Mouse (Mus musculus) adrenal gland, postnatal 10 days (tissue): ENCODE data around the gene Gm5901. TPM values are rescaled to one million over a fixed set of nuclear protein-coding genes. Genes with fewer than 3 reads are reported as not detected.

Experiments used
- DNase-seq: peaks from one replicate; pipeline ENCODE4 v3.0.0; 2021; ENCODE audit warnings: mixed read lengths
- total RNA-seq, 2 experiments: library from RNA; stranded (reverse); gene quantifications; 2 replicates each; pipeline ENCODE4 v1.2.3; 2021

Gm5901 gene
- total RNA-seq, 2 experiments from 2014 or later = not detected

DNA sequence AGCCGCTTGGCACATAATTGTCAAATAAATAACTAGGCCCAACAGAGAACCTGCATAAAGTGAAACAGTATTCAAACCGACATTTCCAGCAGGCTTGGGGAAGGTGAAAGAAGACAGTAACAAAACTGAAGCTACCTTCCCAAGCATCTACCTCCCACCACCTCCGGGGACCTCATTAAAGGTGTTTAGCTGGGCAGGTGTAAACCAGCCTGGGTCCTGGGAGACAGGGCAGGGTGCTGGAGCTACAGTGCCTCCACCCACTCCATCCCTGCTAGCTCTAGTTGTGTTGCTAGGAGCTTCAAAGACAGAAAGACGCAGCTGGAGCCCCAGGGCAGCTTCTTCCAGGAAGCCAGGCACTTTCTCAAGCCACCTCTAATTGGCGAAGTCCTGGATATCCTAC, 29.4 kb downstream of the Gm5901 start, which contains the start of gene Cnga4:
Gene Cnga4, plus strand, starts transcription at position 301 of the 400 bp plus-strand sequence.
- no peak for DNase-seq

DNA sequence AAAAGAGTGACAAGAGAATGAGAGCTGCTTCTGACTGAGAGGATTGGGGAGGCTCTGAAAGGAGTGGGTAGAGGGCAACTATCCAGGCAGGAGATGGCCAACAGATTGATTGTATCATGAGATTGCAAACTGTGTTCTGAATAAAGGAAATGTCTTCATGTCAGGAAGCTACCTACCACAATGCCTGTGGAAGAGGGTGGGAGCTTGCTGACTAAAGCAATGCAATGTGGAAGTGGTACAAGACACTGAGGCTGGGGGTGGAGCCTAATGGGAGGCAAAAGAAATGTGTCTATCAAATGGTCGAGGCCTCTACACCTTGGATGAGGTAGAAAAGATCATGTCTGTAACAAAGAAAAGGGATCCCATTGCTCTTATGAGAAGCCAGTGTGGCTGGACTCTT, 31.5 kb downstream of the Gm5901 start:
- no peak for DNase-seq

DNA sequence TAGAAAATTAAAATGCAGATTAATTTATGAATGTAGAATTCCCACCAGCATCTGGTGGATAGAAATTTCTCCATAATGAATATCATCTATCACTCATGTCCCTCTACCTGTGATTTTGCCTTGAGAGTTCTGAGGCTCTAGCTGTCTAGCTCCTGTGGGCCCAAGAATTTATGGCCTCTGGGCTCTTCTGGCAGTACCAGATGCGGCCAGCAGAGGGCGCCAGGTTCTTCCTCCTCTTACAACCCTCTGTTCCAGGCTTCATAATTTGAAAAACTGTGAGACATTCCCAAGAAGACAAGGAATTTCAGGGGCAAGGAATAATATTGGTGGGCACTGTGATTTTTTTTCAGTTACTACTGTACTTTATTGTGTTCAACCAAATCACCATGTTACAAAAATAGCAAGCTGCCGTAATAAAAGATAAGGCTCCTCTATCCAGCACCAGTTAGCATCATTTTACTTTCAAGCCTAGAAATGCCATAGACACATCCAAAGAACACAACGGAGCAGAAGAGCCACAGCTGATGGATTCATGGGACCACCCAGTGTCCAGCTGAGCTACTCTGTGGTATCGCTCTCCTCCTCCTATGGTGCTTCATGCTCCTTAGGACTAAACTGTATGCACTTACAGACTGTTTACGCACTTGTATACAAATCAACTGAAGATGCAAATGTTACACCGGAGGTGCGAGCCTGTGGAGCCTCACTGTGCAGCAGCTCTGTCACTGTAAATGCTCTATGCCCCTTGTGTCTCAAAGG, 37.2 kb downstream of the Gm5901 start:
- peak; percentile 87 for DNase-seq

DNA sequence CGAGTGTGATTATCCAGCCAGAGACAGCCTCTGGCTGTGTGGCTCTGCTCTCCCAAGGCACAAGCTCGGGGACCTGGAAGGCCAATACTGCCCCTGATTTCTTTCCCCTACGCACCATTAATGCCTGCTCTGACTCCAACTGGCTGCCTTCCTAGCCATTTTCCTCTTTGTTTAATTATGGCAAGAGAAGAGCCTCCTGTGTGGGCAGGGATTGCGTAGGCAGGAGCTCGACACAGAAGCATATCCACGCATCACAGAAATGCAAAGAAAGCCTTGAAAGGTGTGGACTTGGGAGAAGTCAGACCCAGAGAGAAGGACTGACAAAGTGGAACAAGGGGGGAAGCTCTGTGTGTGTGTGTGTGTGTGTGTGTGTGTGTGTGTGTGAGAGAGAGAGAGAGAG, 39.5 kb downstream of the Gm5901 start:
- DNase-seq = no peak

DNA sequence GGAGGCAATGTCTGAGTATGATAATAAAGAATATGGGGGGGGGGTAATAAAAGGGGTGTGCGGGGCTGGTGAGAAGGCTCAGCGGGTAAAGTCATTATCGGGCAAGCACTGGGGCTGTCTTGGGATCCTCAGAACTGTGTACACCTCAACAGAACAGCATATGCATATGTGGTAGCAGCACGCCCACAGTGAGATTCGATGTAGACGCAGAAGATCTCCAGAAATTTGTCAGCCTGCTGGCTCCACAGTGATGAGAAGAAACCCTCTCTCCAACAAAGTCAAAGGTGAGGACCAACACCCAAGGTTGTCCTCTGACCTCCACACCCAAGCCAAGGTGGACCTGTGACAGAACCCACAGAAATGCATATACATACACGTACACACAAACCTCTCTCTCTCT, 41.7 kb downstream of the Gm5901 start:
- no peak for DNase-seq

DNA sequence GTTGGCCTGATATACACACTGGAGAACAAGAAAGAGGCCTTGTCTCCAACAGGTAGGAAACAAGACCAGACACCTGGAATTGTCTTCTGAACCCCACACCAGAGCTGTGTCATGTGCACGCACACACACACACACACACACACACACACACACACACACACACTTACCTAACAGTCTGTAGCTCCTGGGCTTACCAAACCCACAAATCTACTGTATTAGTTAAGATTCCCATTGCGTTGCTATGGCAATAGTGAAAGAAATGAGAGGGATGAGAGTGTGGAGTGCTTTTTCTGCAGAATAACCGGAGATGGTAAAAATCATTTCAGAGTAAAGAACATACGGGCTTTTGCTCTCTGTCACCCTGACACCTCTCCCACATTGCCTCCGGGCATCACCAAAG, 43.3 kb downstream of the Gm5901 start:
- DNase-seq = no peak

DNA sequence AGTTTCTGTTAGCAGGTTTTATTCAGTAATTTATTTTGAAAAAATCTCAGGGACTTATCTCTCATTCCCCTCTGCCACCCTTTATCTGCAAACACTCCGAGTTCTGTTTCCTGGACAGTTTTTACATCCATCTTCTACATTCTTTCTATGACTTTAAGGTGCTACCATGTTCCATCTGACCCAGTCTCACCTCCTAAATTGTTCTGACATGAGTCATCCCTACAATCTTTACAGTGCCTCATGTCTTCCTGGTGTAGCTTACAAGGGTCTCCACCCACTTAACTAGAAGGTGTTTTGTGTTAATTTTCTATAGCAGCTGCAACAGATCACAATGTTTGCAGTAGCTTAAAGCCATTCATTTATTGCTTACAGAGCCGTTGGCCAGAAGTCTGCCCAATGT, 46.1 kb downstream of the Gm5901 start:
- DNase-seq = no peak

DNA sequence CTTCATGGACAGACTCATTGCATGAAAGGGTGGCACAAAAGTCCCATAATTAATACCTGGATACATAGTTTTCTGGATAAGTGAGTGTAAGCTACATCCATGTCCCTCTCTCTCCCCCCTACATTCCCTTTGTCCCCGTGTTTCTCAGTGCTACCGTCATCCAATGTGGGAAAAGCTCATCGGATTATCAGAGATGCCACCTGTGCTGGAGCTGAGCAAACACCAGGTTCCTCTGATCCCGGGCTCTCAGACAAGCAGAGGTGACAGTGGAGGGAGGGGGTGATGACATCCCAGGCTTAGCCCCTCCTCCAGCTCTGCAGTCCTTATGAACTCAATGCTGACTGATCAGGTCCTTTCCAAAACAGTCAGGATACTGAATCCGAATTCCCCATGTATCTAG, 49.5 kb downstream of the Gm5901 start:
- no peak for DNase-seq

DNA sequence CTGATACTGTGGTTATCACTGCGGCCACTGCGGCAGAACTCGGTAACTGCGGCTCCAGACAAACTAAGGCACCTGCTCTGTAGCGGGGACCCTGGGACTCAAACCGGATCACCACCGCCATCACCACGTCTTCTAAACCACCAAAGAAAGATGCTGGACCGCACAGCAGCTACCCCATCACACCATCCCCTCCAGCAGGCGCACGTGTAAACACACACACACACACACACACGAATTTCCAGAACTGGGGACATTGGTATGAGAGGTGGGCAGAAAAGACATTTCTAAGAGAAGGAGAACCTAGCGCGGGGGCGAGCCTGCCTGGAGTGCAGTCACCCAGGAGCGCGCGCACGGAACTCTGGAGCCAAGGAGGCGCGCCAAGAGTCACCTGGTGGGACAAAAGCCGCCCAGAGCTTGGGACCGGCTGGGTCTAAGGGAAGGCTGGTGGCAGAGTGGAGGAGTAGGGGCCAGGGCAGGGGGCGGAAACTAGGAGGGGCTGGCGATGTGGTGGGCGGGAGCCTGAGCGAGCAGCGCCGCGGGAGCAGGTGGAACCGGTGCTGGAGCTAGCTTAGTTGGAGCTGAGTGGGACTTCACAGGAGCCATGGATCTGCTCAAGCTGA, 50.7 kb downstream of the Gm5901 start, which contains the start of gene Cckbr:
Gene Cckbr, plus strand, starts transcription at position 308 of the 620 bp plus-strand sequence.
- no peak for DNase-seq

DNA sequence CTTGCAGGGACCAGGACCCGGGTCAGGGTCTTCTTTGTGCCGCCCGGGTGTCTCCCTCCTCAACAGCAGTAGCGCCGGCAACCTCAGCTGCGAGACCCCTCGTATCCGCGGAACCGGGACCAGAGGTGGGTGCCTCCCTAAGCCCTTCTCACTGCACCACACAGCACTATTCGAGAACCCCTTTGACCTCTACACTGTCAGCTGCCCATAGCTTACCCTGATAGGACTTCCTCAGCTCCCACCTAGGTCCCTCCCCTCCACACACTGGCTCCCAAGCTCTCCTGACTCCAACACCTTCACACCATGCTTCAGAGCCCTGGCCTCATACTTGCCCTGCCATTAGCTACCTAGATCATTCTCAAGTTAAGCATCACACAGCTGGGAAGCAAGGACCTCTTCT, 51.2 kb downstream of the Gm5901 start:
- DNase-seq = no peak

Other genes with a start within 250 kb of the Gm5901 start
- gene Olfr683, start 228.0 kb upstream of the Gm5901 start, total RNA-seq = not detected
- gene Olfr684, start 211.4 kb upstream of the Gm5901 start, total RNA-seq = not detected
- gene Olfr685, start 189.0 kb upstream of the Gm5901 start, total RNA-seq = not detected
- gene Olfr686, start 167.6 kb upstream of the Gm5901 start, total RNA-seq = not detected
- gene Olfr688, start 86.9 kb upstream of the Gm5901 start, total RNA-seq = not detected
- gene Olfr689, start 63.9 kb upstream of the Gm5901 start, total RNA-seq = not detected
- gene Olfr690, start 40.9 kb upstream of the Gm5901 start, total RNA-seq = not detected
- not detected for gene Olfr691, start 32.8 kb upstream of the Gm5901 start, total RNA-seq
- gene Olfr692, start 6.8 kb upstream of the Gm5901 start, total RNA-seq = not detected
- 10 to 100 TPM; 24.3 to 29.4 TPM for gene Fam160a2, start 25.0 kb downstream of the Gm5901 start, total RNA-seq
- not detected for gene Cnga4, start 29.5 kb downstream of the Gm5901 start, total RNA-seq
- under 1 TPM in 1 of 2 experiments, not detected in 1; 0.12 TPM for gene Cckbr, start 50.7 kb downstream of the Gm5901 start, total RNA-seq
- gene Cavin3, start 107.3 kb downstream of the Gm5901 start, total RNA-seq = 10 to 100 TPM; 48.6 to 49.5 TPM
- gene Smpd1, start 179.3 kb downstream of the Gm5901 start, total RNA-seq = 10 to 100 TPM; 59.2 to 68.1 TPM
- 10 to 100 TPM; 19.6 to 25.2 TPM for gene Apbb1, start 206.6 kb downstream of the Gm5901 start, total RNA-seq
- gene Hpx, start 225.1 kb downstream of the Gm5901 start, total RNA-seq = 100 to 1,000 TPM; 313 to 789 TPM